Mouse (Mus musculus): Measurements from ENCODE around the gene Pstpip1. TPM values are rescaled to one million over a fixed set of nuclear protein-coding genes. Genes with fewer than 3 reads are reported as not detected.

Gene Pstpip1
- polyA plus RNA-seq, 1 experiment from 2014 or later: 6.2 TPM

- H3K9me3 ChIP-seq (replicated peaks; ENCODE audit: control insufficient read depth, low read length): peaks cover 4% of the 10 kb centered on the region
- no peak overlapping the region for H3K9ac ChIP-seq (ENCODE audit: low read length)
- H3K27ac ChIP-seq (ENCODE audit: low read length): no peak overlapping the region
- H3K4me1 ChIP-seq (ENCODE audit: control insufficient read depth, insufficient read depth, low read length): peaks cover 29% of the 10 kb centered on the region
- H3K4me2 ChIP-seq (ENCODE audit: low read depth, low read length): no peak overlapping the region
- no peaks in the 10 kb centered on the region for H3K36me3 ChIP-seq (ENCODE audit: control insufficient read depth, insufficient read depth)
- H3K27me3 ChIP-seq (ENCODE audit: control insufficient read depth, insufficient read depth, low read length): no peaks in the 10 kb centered on the region
- 78% methylated on average over 2 of the region's 2 CpGs for WGBS
- H3K4me3 ChIP-seq (ENCODE audit: low read length): no peak overlapping the region
- no peak for ATAC-seq (replicated peaks; ENCODE audit: extremely low read depth, insufficient read depth, low FRiP score)
Observed at GRCm38 (mm10) chr9:56119651-56120050, 29.9 kb downstream of the Pstpip1 start.

- Histone ChIP-seq H3K27ac (ENCODE audit: low read length) (no peak overlapping the region), H3K4me3 (ENCODE audit: low read length) (no peak overlapping the region), H3K4me1 (ENCODE audit: control insufficient read depth, insufficient read depth, low read length) (peaks cover 29% of the 10 kb centered on the region), H3K9me3 (replicated peaks; ENCODE audit: control insufficient read depth, low read length) (peaks cover 2% of the 10 kb centered on the region), H3K36me3 (ENCODE audit: control insufficient read depth, insufficient read depth) (no peaks in the 10 kb centered on the region), H3K9ac (ENCODE audit: low read length) (no peak overlapping the region), H3K27me3 (ENCODE audit: control insufficient read depth, insufficient read depth, low read length) (no peaks in the 10 kb centered on the region), H3K4me2 (ENCODE audit: low read depth, low read length) (no peak overlapping the region)
- WGBS: 27% methylated on average over 7 of the region's 7 CpGs
- no peak for ATAC-seq (replicated peaks; ENCODE audit: extremely low read depth, insufficient read depth, low FRiP score)
Observed at GRCm38 (mm10) chr9:56121097-56121496, 31.3 kb downstream of the Pstpip1 start.

GRCm38 (mm10) chr9:56122973-56123372 lies 33.2 kb downstream of the Pstpip1 start:
- no peak overlapping the region for H3K4me3 ChIP-seq (ENCODE audit: low read length)
- no peak overlapping the region for H3K9ac ChIP-seq (ENCODE audit: low read length)
- 30% methylated on average over 8 of the region's 8 CpGs for WGBS
- ATAC-seq (replicated peaks; ENCODE audit: extremely low read depth, insufficient read depth, low FRiP score): peak; percentile 46
- H3K27ac ChIP-seq (ENCODE audit: low read length): no peak overlapping the region
- H3K4me1 ChIP-seq (ENCODE audit: control insufficient read depth, insufficient read depth, low read length): peaks cover 29% of the 10 kb centered on the region
- no peaks in the 10 kb centered on the region for H3K9me3 ChIP-seq (replicated peaks; ENCODE audit: control insufficient read depth, low read length)
- no peaks in the 10 kb centered on the region; the same call in 1 of the 2 replicates for H3K36me3 ChIP-seq (ENCODE audit: control insufficient read depth, insufficient read depth)
- H3K4me2 ChIP-seq (ENCODE audit: low read depth, low read length): no peak overlapping the region
- no peaks in the 10 kb centered on the region for H3K27me3 ChIP-seq (ENCODE audit: control insufficient read depth, insufficient read depth, low read length)

GRCm38 (mm10) chr9:56123613-56124012 lies 33.9 kb downstream of the Pstpip1 start:
- no peak overlapping the region for H3K4me2 ChIP-seq (ENCODE audit: low read depth, low read length)
- no peak overlapping the region for H3K9ac ChIP-seq (ENCODE audit: low read length)
- H3K27ac ChIP-seq (ENCODE audit: low read length): peak overlapping the region; percentile 16; the same call in 1 of the 2 replicates
- H3K9me3 ChIP-seq (replicated peaks; ENCODE audit: control insufficient read depth, low read length): no peaks in the 10 kb centered on the region
- 40% methylated on average over 7 of the region's 7 CpGs for WGBS
- H3K4me1 ChIP-seq (ENCODE audit: control insufficient read depth, insufficient read depth, low read length): peaks cover 28% of the 10 kb centered on the region
- H3K27me3 ChIP-seq (ENCODE audit: control insufficient read depth, insufficient read depth, low read length): no peaks in the 10 kb centered on the region
- ATAC-seq (replicated peaks; ENCODE audit: extremely low read depth, insufficient read depth, low FRiP score): no peak
- no peak overlapping the region for H3K4me3 ChIP-seq (ENCODE audit: low read length)
- H3K36me3 ChIP-seq (ENCODE audit: control insufficient read depth, insufficient read depth): peaks cover 5% of the 10 kb centered on the region

- H3K9ac ChIP-seq (ENCODE audit: low read length): no peak overlapping the region
- 29% methylated on average over 11 of the region's 11 CpGs for WGBS
- no peak overlapping the region for H3K4me2 ChIP-seq (ENCODE audit: low read depth, low read length)
- no peak for ATAC-seq (replicated peaks; ENCODE audit: extremely low read depth, insufficient read depth, low FRiP score)
- H3K9me3 ChIP-seq (replicated peaks; ENCODE audit: control insufficient read depth, low read length): no peaks in the 10 kb centered on the region
- H3K27ac ChIP-seq (ENCODE audit: low read length): no peak overlapping the region
- no peak overlapping the region for H3K4me3 ChIP-seq (ENCODE audit: low read length)
- H3K4me1 ChIP-seq (ENCODE audit: control insufficient read depth, insufficient read depth, low read length): peaks cover 24% of the 10 kb centered on the region
- peaks cover 9% of the 10 kb centered on the region for H3K36me3 ChIP-seq (ENCODE audit: control insufficient read depth, insufficient read depth)
- H3K27me3 ChIP-seq (ENCODE audit: control insufficient read depth, insufficient read depth, low read length): no peaks in the 10 kb centered on the region
Observed at GRCm38 (mm10) chr9:56124561-56124960, 34.8 kb downstream of the Pstpip1 start.

GRCm38 (mm10) chr9:56126453-56127173 lies 36.9 kb downstream of the Pstpip1 start:
- no peak for ATAC-seq (replicated peaks; ENCODE audit: extremely low read depth, insufficient read depth, low FRiP score)
- no peak overlapping the region for H3K4me2 ChIP-seq (ENCODE audit: low read depth, low read length)
- H3K4me1 ChIP-seq (ENCODE audit: control insufficient read depth, insufficient read depth, low read length): peaks cover 39% of the 10 kb centered on the region
- no peak overlapping the region for H3K9ac ChIP-seq (ENCODE audit: low read length)
- H3K27ac ChIP-seq (ENCODE audit: low read length): no peak overlapping the region
- H3K36me3 ChIP-seq (ENCODE audit: control insufficient read depth, insufficient read depth): peaks cover 13% of the 10 kb centered on the region
- H3K9me3 ChIP-seq (replicated peaks; ENCODE audit: control insufficient read depth, low read length): no peaks in the 10 kb centered on the region
- H3K27me3 ChIP-seq (ENCODE audit: control insufficient read depth, insufficient read depth, low read length): no peaks in the 10 kb centered on the region
- H3K4me3 ChIP-seq (ENCODE audit: low read length): no peak overlapping the region
- WGBS: 62% methylated on average over 16 of the region's 16 CpGs

DNA sequence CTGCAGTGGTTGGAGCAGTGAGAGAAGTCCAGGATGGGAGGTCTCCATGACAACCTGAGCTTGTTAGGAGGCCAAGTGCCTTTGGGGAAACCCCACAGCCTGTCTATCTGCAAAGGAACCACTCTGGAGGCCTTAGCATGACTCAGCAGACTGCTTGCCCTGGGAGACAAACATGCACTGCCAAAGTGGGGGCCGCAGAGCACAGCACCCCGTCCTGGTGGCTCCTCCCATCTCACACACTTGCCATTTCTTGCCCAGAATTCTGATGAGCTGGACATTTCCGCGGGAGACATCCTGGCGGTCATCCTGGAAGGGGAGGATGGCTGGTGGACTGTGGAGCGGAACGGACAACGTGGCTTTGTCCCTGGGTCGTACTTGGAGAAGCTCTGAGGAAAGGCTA lies 38.6 kb downstream of the Pstpip1 start:
- Histone ChIP-seq H3K4me2 (ENCODE audit: low read depth, low read length) (no peak overlapping the region), H3K4me3 (ENCODE audit: low read length) (no peak overlapping the region), H3K27me3 (ENCODE audit: control insufficient read depth, insufficient read depth, low read length) (no peaks in the 10 kb centered on the region), H3K36me3 (ENCODE audit: control insufficient read depth, insufficient read depth) (peaks cover 21% of the 10 kb centered on the region), H3K9ac (ENCODE audit: low read length) (no peak overlapping the region), H3K9me3 (replicated peaks; ENCODE audit: control insufficient read depth, low read length) (no peaks in the 10 kb centered on the region), H3K4me1 (ENCODE audit: control insufficient read depth, insufficient read depth, low read length) (peaks cover 40% of the 10 kb centered on the region), H3K27ac (ENCODE audit: low read length) (no peak overlapping the region)
- 78% methylated on average over 9 of the region's 9 CpGs for WGBS
- ATAC-seq (replicated peaks; ENCODE audit: extremely low read depth, insufficient read depth, low FRiP score): no peak

GRCm38 (mm10) chr9:56129951-56130350 lies 40.2 kb downstream of the Pstpip1 start:
- no peak overlapping the region for H3K9ac ChIP-seq (ENCODE audit: low read length)
- no peaks in the 10 kb centered on the region for H3K9me3 ChIP-seq (replicated peaks; ENCODE audit: control insufficient read depth, low read length)
- H3K4me1 ChIP-seq (ENCODE audit: control insufficient read depth, insufficient read depth, low read length): peaks cover 41% of the 10 kb centered on the region
- peaks cover 21% of the 10 kb centered on the region for H3K36me3 ChIP-seq (ENCODE audit: control insufficient read depth, insufficient read depth)
- no peak overlapping the region for H3K4me3 ChIP-seq (ENCODE audit: low read length)
- peak overlapping the region; percentile 8; the same call in 1 of the 2 replicates for H3K27ac ChIP-seq (ENCODE audit: low read length)
- H3K27me3 ChIP-seq (ENCODE audit: control insufficient read depth, insufficient read depth, low read length): no peaks in the 10 kb centered on the region
- no peak overlapping the region for H3K4me2 ChIP-seq (ENCODE audit: low read depth, low read length)
- WGBS: 95% methylated on average over 3 of the region's 3 CpGs
- no peak for ATAC-seq (replicated peaks; ENCODE audit: extremely low read depth, insufficient read depth, low FRiP score)

DNA sequence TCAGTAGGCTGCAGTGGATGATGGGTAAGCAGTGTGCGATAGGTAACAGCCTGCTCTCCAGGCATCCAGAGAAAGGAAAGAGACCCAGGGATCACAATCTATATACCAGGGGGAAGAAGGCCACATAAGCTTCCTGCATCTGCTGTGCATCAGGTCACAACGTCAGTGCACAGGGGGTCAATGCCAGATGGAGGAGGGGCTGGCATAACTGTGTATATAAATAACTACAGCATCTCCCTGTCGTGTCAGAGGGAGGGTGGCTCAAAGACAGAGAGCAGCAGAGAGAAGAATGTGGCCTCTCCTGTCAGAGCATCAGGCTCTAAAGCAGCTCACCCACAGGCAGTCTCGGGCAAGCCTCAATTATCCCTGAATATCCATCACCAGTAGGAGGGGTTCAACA lies 40.8 kb downstream of the Pstpip1 start:
- Histone ChIP-seq H3K9me3 (replicated peaks; ENCODE audit: control insufficient read depth, low read length) (no peaks in the 10 kb centered on the region), H3K27me3 (ENCODE audit: control insufficient read depth, insufficient read depth, low read length) (no peaks in the 10 kb centered on the region), H3K9ac (ENCODE audit: low read length) (no peak overlapping the region), H3K4me3 (ENCODE audit: low read length) (no peak overlapping the region), H3K27ac (ENCODE audit: low read length) (peak overlapping the region; percentile 66), H3K4me1 (ENCODE audit: control insufficient read depth, insufficient read depth, low read length) (peaks cover 47% of the 10 kb centered on the region), H3K4me2 (ENCODE audit: low read depth, low read length) (no peak overlapping the region), H3K36me3 (ENCODE audit: control insufficient read depth, insufficient read depth) (peaks cover 25% of the 10 kb centered on the region)
- ATAC-seq (replicated peaks; ENCODE audit: extremely low read depth, insufficient read depth, low FRiP score): peak; percentile 61
- 34% methylated on average over 4 of the region's 4 CpGs for WGBS

Measured in heart, embryonic 16.5 days (tissue).